Mouse (Mus musculus): Measurements from ENCODE around the gene Dixdc1.

DNA sequence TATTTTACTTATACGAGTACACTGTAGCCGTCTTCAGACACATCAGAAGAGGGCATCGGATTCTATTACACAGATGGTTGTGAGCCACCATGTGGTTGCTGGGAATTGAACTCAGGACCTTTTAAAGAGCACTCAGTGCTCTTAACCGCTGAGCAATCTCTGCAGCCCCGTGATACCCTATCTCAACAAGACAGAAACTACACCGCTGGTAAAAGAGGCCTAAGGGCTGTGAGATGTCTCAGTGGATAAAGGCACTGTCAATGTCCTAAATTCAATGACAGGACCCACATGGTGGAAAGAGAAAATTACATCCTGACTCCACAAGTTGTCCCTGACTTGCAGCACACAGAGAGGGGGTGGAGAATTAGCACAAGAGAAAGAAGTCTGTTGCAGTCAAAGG, 72.9 kb downstream of the Dixdc1 start:
- TF ChIP-seq CTCF (IDR thresholded peaks at IDR 0.05 in 2 of 3, conservative IDR thresholded peaks at IDR 0.05 in 1 of 3; ENCODE audit: control insufficient read depth in 1 of 3, insufficient read depth in 1 of 3, low read depth in 2 of 3, low read length in 3 of 3, poor library complexity in 1 of 3, severe bottlenecking in 1 of 3) (no peak), POLR2AphosphoS2 (IDR thresholded peaks at IDR 0.05; ENCODE audit: low read length) (no peak), EP300 (IDR thresholded peaks at IDR 0.05; ENCODE audit: low read depth in 1 of 2, low read length in 2 of 2) (peak in 1 of 2 experiments; percentile 35; a peak in 2 of 4 replicates), NRF1 (IDR thresholded peaks at IDR 0.05; ENCODE audit: insufficient read depth, low read depth, low read length, poor library complexity, severe bottlenecking) (no peak), TCF12 (IDR thresholded peaks at IDR 0.05; ENCODE audit: low read depth, low read length) (peak; percentile 21; the same call in 1 of the 2 replicates), GATA1 (IDR thresholded peaks at IDR 0.05; ENCODE audit: low read depth, low read length) (no peak), MYC (IDR thresholded peaks at IDR 0.05; ENCODE audit: low read depth, low read length) (no peak), POLR2A (IDR thresholded peaks at IDR 0.05; ENCODE audit: control insufficient read depth in 1 of 2, insufficient read depth in 1 of 2, low read depth in 1 of 2, low read length in 2 of 2, poor library complexity in 1 of 2) (no peak), CHD2 (IDR thresholded peaks at IDR 0.05; ENCODE audit: low read length) (no peak)
